Mouse (Mus musculus): ENCODE measurements around the gene Megf6.

- TF ChIP-seq CTCF (IDR thresholded peaks at IDR 0.05; ENCODE audit: low read depth, low read length) (no peak), EP300 (IDR thresholded peaks at IDR 0.05; ENCODE audit: insufficient read depth, low read depth, low read length) (no peak)
Measured at GRCm38 (mm10) chr4:154209054-154209453, 38.5 kb downstream of the Megf6 start.
